10 mouse cellular contexts compared by ENCODE assay signal in the genomic region with DNA sequence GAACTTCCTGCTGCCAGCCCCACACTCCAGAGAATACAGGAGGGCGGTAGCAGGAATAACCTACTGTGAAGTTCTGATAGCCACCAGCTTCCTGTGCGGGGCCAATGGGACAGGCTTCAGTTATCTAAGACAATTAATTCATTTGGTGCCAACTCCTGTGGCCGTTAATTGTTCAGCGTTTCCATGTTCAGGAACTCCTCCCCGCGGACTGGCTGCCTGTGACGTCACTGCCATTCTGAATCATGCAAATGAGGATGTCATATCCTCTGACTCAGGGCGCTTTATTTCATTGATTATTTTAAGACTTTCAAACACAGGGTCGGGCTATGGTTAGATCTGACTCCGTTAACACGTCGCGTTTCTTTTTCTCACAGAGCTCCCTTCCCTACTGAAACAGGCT.
DNase-seq lines count a peak whose midpoint lies in the region; ATAC-seq lines count a peak whose summit lies in the region.
"Had no signal": no experiment of that assay in that cellular context is flagged by ENCODE, and none has a peak within 500 bp of the region (broad histone marks: within the 10 kb centered on the region; RNA-seq: fewer than 3 reads in every experiment).

No protein-coding gene starts in this region.

- H3K4me1 ChIP-seq in hindbrain, embryonic 11.5 days (replicated peaks; ENCODE audit: control insufficient read depth, insufficient read depth, low read length) = no peaks in the 10 kb centered on the region
- no peaks in the 10 kb centered on the region for H3K4me1 ChIP-seq in hindbrain, embryonic 10.5 days (replicated peaks)
- H3K4me1 ChIP-seq in brown adipose tissue, adult 24 weeks (ENCODE audit: control insufficient read depth, insufficient read depth, insufficient read length, low read length) = peaks cover 2% of the 10 kb centered on the region; the same call in 1 of the 2 replicates
- H3K4me1 ChIP-seq in heart, embryonic 14.5 days (ENCODE audit: control insufficient read depth in 2 of 2, insufficient read depth in 2 of 2, low read length in 2 of 2) = no peaks in the 10 kb centered on the region
- H3K4me1 ChIP-seq: stomach, embryonic 15.5 days had no signal

- ATAC-seq in hindbrain, embryonic 11.5 days (ENCODE audit: low FRiP score) = no peak; the same call in 1 of the 2 replicates
- no peak for ATAC-seq in heart, embryonic 14.5 days (ENCODE audit: insufficient number of reproducible peaks, insufficient read depth, low FRiP score, low read depth)
- ATAC-seq: Patski had no signal

- H3K4me2 ChIP-seq in hindbrain, embryonic 11.5 days (replicated peaks; ENCODE audit: low read depth, low read length) = no peak overlapping the region
- H3K4me2 ChIP-seq in heart, embryonic 14.5 days (ENCODE audit: low read length) = peak overlapping the region; percentile 24
- H3K4me2 ChIP-seq: stomach, embryonic 15.5 days had no signal

- WGBS in hindbrain, embryonic 11.5 days = 77% methylated on average over 13 of the region's 13 CpGs
- 77% methylated on average over 13 of the region's 13 CpGs for WGBS in hindbrain, embryonic 10.5 days
- WGBS in heart, embryonic 14.5 days = 55% methylated on average over 13 of the region's 13 CpGs

- no peaks in the 10 kb centered on the region for H3K27me3 ChIP-seq in hindbrain, embryonic 11.5 days (ENCODE audit: control insufficient read depth, insufficient read depth, low read length)
- H3K27me3 ChIP-seq in hindbrain, embryonic 10.5 days (ENCODE audit: insufficient read depth, poor library complexity, severe bottlenecking) = no peaks in the 10 kb centered on the region
- H3K27me3 ChIP-seq in heart, embryonic 14.5 days (ENCODE audit: control insufficient read depth, insufficient read depth, low read length) = no peaks in the 10 kb centered on the region
- H3K27me3 ChIP-seq: Patski; stomach, embryonic 15.5 days had no signal

- H3K9me3 ChIP-seq in hindbrain, embryonic 11.5 days (ENCODE audit: control insufficient read depth, low read length) = no peaks in the 10 kb centered on the region
- no peaks in the 10 kb centered on the region for H3K9me3 ChIP-seq in hindbrain, embryonic 10.5 days
- H3K9me3 ChIP-seq in heart, embryonic 14.5 days (ENCODE audit: control insufficient read depth, low read length) = no peaks in the 10 kb centered on the region
- H3K9me3 ChIP-seq: stomach, embryonic 15.5 days had no signal

- no peak overlapping the region for H3K4me3 ChIP-seq in hindbrain, embryonic 11.5 days (ENCODE audit: low read depth, low read length)
- no peak overlapping the region for H3K4me3 ChIP-seq in hindbrain, embryonic 10.5 days
- H3K4me3 ChIP-seq in brown adipose tissue, adult 24 weeks (ENCODE audit: insufficient read depth, low read depth, low read length) = peak overlapping the region; percentile 54
- peak overlapping the region in 1 of 2 experiments; percentile 13; a peak in 1 of 4 replicates for H3K4me3 ChIP-seq in heart, embryonic 14.5 days (ENCODE audit: control insufficient read depth in 1 of 2, insufficient read depth in 1 of 2, low read depth in 1 of 2, low read length in 2 of 2)
- H3K4me3 ChIP-seq: stomach, embryonic 15.5 days had no signal

- no peak overlapping the region for H3K9ac ChIP-seq in hindbrain, embryonic 11.5 days (ENCODE audit: low read depth, low read length)
- H3K9ac ChIP-seq in heart, embryonic 14.5 days (ENCODE audit: low read length) = no peak overlapping the region
- H3K9ac ChIP-seq: stomach, embryonic 15.5 days had no signal

- no peaks in the 10 kb centered on the region for H3K36me3 ChIP-seq in hindbrain, embryonic 11.5 days (ENCODE audit: control insufficient read depth, insufficient read depth, low read length)
- no peaks in the 10 kb centered on the region for H3K36me3 ChIP-seq in hindbrain, embryonic 10.5 days
- H3K36me3 ChIP-seq in heart, embryonic 14.5 days (ENCODE audit: control insufficient read depth, insufficient read depth, low read length) = no peaks in the 10 kb centered on the region
- H3K36me3 ChIP-seq: stomach, embryonic 15.5 days had no signal

- H3K27ac ChIP-seq in hindbrain, embryonic 11.5 days (ENCODE audit: low read depth, low read length) = no peak overlapping the region
- H3K27ac ChIP-seq in hindbrain, embryonic 10.5 days = no peak overlapping the region
- peak overlapping the region; percentile 98 for H3K27ac ChIP-seq in brown adipose tissue, adult 24 weeks (replicated peaks; ENCODE audit: low read depth, low read length)
- H3K27ac ChIP-seq in heart, embryonic 14.5 days (replicated peaks in 1 of 2; ENCODE audit: control insufficient read depth in 1 of 2, insufficient read depth in 1 of 2, low read depth in 2 of 2, low read length in 2 of 2) = peak overlapping the region; percentile 20 to 62; a peak in 3 of 4 replicates
- H3K27ac ChIP-seq: stomach, embryonic 15.5 days had no signal

- DNase-seq in hindbrain, embryonic 11.5 days (ENCODE audit: low spot score) = peak; percentile 6
- no peak for DNase-seq in hindbrain, embryonic 10.5 days (ENCODE audit: low spot score)
- peak; percentile 39 to 56 for DNase-seq in kidney, postnatal 25 days
- DNase-seq in lung, postnatal 4 days = peak; percentile 74 to 84
- no peak for DNase-seq in urinary bladder, postnatal 4 days (ENCODE audit: low spot score in 2 of 2)
- DNase-seq in embryo, embryonic 10.5 days (ENCODE audit: low spot score) = no peak

Comparison
In these comparisons a context has a peak if more than half of its experiments do, and no peak if none do; other contexts are left out.
1. DNase-seq: peak in hindbrain, embryonic 11.5 days (single experiment), kidney, postnatal 25 days (2 of 2) and lung, postnatal 4 days (2 of 2); none in hindbrain, embryonic 10.5 days (single experiment), urinary bladder, postnatal 4 days (0 of 2) and embryo, embryonic 10.5 days (single experiment).
2. H3K27ac ChIP-seq: peak in brown adipose tissue, adult 24 weeks (single experiment) and heart, embryonic 14.5 days (2 of 2); none in hindbrain, embryonic 11.5 days (single experiment) and hindbrain, embryonic 10.5 days (single experiment).